Mouse (Mus musculus): Measurements from ENCODE around the gene Ikzf3.

GRCm38 (mm10) chr11:98459071-98459741 is 86.6 kb downstream of the Ikzf3 start:
- TF ChIP-seq CTCF (IDR thresholded peaks at IDR 0.05; ENCODE audit: low read depth, low read length) (no peak), POLR2A (IDR thresholded peaks at IDR 0.05; ENCODE audit: extremely low read depth, insufficient read depth, low read length) (no peak)
